Mouse (Mus musculus) lung, adult 2 months (tissue): ENCODE data around the gene Ift81.

Source experiments
- CTCF ChIP-seq: fragments of 200-500 bp; IDR thresholded peaks from 2 replicates; pipeline ENCODE4 v1.5.1; 2011; ENCODE audit warnings: mild to moderate bottlenecking, low read length, control low read depth; ENCODE audit not compliant: insufficient read depth
- POLR2A ChIP-seq: fragments of 200-500 bp; IDR thresholded peaks from 2 replicates; pipeline ENCODE4 v1.6.1; 2011; ENCODE audit warnings: low read depth, mild to moderate bottlenecking, control low read depth, low read length, borderline replicate concordance; ENCODE audit errors: extremely low read depth

- TF ChIP-seq CTCF (no peak), POLR2A (no peak)
Observed at GRCm38 (mm10) chr5:122560654-122561053, 53.7 kb downstream of the Ift81 start.
